Mouse (Mus musculus) mouse embryonic stem cell (cell line): ENCODE results near the gene Gm266.

Experiments used
- in situ Hi-C, 2 experiments: fragments of 300-500 bp; cut with MboI; formaldehyde crosslinking; loops; 1 replicate in 1 of 2; 3 replicates in 1 of 2; pipeline ENCODE4 v1.14.3; 2019 to 2020; ENCODE audit warnings: low sequenced_read_pairs in 2 of 2, low pct_unique_long_range_greater_than_20kb in 1 of 2, mixed read lengths in 1 of 2; ENCODE audit not compliant: unreplicated experiment in 1 of 2

Gene Gm266

DNA sequence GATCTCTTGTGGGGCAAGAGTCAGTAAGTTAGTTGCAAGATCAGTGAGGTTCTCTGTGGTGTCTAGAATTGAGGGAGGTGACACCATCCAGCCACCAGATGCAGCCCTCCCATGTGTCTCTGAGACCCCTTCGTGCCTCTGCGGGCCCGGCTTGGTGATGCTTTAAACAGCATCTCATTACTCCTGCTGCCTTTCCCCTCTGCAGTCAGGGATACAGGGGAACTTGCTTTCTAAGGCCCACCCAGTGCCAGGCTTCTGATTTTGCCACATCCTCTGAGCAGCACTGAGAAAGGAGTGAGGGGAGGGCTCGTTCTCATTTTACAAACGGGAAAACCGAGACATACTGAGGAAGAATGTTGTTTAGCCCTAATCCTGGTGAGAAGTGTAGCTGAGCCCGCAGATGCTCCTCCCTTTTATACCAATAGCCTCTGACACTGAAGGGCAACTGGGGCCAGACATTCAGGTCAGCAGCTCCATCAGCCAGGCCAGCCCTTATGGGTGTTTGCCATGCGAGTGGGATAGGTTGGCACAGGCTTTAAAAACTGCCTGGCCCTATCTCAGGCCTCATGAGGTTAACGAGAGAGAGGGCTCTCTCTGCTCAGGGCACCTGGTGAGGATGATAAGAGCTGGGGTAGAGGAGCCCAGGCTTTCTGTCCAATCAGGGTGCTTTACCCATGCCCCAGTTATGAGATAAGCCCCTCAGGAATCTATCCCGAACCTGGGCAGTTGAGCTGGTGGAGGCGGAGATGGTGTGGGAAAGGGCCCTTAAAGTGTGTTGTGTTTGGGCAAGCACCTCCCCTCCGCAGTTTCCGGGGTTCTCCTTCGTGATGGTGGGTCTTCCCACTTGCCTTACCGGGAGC is 42.4 kb downstream of the Gm266 start:
- in situ Hi-C loops = no loop called here

DNA sequence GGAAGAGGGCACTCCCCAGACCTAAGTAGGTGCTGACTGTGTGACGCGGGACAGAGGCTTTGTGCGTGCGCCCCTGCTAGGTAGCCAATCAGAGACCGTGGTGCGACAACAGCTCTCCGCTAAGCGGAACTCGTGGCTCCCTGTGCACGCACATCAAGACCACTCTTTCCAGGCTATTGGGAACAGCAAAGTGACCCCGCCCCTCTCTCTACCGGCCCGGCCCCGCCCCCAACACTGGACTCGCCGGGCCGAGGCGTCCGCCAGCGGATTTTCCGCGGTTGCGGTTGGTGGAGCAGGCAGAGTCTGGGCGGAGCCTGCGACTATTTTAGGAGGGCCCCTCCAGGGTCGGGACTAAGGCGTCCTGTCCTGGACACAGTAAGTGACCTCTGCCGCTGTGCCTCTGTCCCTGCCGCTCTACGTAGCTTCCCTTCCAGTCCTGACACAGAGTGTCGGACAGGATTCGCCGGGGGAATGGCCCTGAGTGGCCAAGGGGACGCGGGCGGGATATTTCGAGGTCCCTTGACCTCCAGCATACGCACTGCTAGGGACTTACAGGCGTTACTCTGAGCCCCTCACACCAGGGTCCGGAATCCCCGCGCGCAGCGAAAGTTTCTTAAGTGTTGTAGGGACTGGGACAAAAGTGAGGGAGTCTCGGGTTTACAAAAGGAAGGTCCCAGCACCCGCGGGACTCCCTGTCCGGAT is 43.2 kb downstream of the Gm266 start, which contains the start of gene Tnfaip2:
Gene Tnfaip2, plus strand, starts transcription at position 161 of the 702 bp plus-strand sequence.
- in situ Hi-C loops = no loop called here

- in situ Hi-C loops = no loop called here
These were observed 44.1 kb downstream of the Gm266 start for GRCm38 (mm10) chr12:111441523-111441922.

GRCm38 (mm10) chr12:111440701-111441373 is 44.8 kb downstream of the Gm266 start:
- in situ Hi-C loops = no loop called here

GRCm38 (mm10) chr12:111438850-111439249 is 46.8 kb downstream of the Gm266 start:
- in situ Hi-C loops = no loop called here

GRCm38 (mm10) chr12:111437222-111437900 is 48.3 kb downstream of the Gm266 start:
- in situ Hi-C loops = no loop called here

- in situ Hi-C loops = no loop called here
These were observed 49.0 kb downstream of the Gm266 start for GRCm38 (mm10) chr12:111436640-111437039.

DNA sequence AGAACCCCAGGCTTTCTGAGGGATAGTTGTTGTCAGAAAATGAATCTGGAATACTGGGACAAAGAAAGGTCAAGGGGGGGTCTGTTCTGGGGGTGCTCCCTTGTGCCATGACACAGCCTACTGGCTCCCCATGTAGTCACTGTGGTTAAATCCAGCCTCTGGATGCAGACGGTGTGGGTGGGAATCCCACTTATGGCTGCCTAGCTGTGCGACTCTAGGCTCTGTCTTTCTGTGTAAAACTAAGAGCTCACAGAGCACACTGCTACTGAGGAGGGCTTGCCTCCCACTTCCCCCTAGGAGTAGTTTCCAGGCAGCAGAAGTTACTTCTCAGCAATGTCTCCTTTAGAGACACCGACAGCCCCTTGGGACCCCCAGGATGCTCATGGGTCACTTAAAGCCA is 49.5 kb downstream of the Gm266 start:
- in situ Hi-C loops = no loop called here

DNA sequence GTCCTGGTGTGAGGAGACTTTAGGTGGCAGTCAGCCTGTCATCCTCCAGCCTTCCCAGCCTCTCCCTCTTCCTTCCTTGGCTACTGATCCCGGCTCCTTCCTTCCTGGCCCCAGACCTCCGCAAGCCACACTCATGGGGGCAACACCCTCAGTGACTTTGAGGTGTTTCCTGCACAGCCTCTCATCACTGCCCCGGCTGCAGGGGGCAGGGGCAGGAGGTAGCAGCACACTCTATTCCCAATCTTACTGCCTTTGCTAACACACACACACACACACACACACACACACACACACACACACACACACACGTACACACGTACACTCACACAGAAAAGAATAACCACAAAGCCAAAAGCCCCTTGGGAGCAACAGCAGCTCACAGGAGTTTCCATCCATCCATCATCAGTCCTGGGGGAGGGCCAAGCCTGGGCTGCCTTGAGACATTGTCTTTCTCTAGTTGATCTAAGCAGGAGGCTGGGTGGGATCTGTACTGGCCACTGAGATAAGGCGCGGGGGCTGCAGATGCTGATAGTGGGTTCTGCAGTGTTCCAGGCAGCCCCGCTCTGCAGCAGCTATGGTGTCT is 50.8 kb downstream of the Gm266 start:
- in situ Hi-C loops = no loop called here
